Mouse (Mus musculus) cortical plate, adult 2 months (tissue): ENCODE measurements around the gene Fgfr2.

Experiments used
- CTCF ChIP-seq: fragments of 200-500 bp; IDR thresholded peaks from 2 replicates; pipeline ENCODE4 v1.5.1; 2011; ENCODE audit warnings: mild to moderate bottlenecking, control low read depth, low read length; ENCODE audit not compliant: insufficient read depth; ENCODE audit errors: extremely low read depth
- POLR2A ChIP-seq: fragments of 200-500 bp; IDR thresholded peaks from 2 replicates; pipeline ENCODE4 v1.6.1; 2011; ENCODE audit warnings: mild to moderate bottlenecking, low read length, control low read depth; ENCODE audit not compliant: insufficient read depth; ENCODE audit errors: extremely low read depth

GRCm38 (mm10) chr7:132169419-132170169 is 953.6 kb downstream of the Fgfr2 start:
- TF ChIP-seq CTCF (no peak), POLR2A (no peak)
